Mouse (Mus musculus) hindbrain, postnatal 0 days (tissue): ENCODE measurements around the gene Ppil6. TPM values are rescaled to one million over a fixed set of nuclear protein-coding genes. Genes with fewer than 3 reads are reported as not detected.

Experiments
- ATAC-seq: fragments of 200-750 bp; cut with Nextera tagmentation; 2 replicates; pipeline ENCODE4 v1.8.0; 2017; ENCODE audit warnings: mild to moderate bottlenecking, moderate TSS enrichment, moderate library complexity
- DNase-seq: peaks from one replicate; pipeline ENCODE4 v3.0.0-alpha.2; 2015; ENCODE audit warnings: low spot score
- H3K27ac ChIP-seq: fragments of 300-500 bp; sonication (generic); 2 replicates; pipeline ENCODE4 v1.5.1; 2014; ENCODE audit warnings: mild to moderate bottlenecking
- H3K27me3 ChIP-seq: fragments of 300-500 bp; sonication (generic); 2 replicates; pipeline ENCODE4 v1.6.1; 2014; ENCODE audit warnings: low read length, mixed read lengths; ENCODE audit not compliant: insufficient read depth
- H3K36me3 ChIP-seq: fragments of 300-500 bp; sonication (generic); 2 replicates; pipeline ENCODE4 v1.6.1; 2014; ENCODE audit warnings: low read length, mixed read lengths; ENCODE audit not compliant: insufficient read depth
- H3K4me1 ChIP-seq: fragments of 300-500 bp; sonication (generic); 2 replicates; pipeline ENCODE4 v1.6.1; 2014; ENCODE audit warnings: antibody characterized with exemption, low read length, mixed read lengths; ENCODE audit not compliant: insufficient read depth
- H3K4me2 ChIP-seq: fragments of 300-500 bp; sonication (generic); 2 replicates; pipeline ENCODE4 v1.6.1; 2014; ENCODE audit warnings: low read depth, mild to moderate bottlenecking, low read length, moderate library complexity, mixed read lengths
- H3K4me3 ChIP-seq: fragments of 300-500 bp; sonication (generic); 2 replicates; pipeline ENCODE4 v1.5.1; 2014; ENCODE audit warnings: low read length
- H3K9ac ChIP-seq: fragments of 300-500 bp; sonication (generic); replicated peaks from 2 replicates; pipeline ENCODE4 v1.6.1; 2014; ENCODE audit warnings: mild to moderate bottlenecking, low read length, moderate library complexity, mixed read lengths
- H3K9me3 ChIP-seq: fragments of 300-500 bp; sonication (generic); 2 replicates; pipeline ENCODE4 v1.6.1; 2016; ENCODE audit warnings: low read length, mixed read lengths
- CTCF ChIP-seq: IDR thresholded peaks from 2 replicates; pipeline ENCODE4 v1.5.1; 2016; ENCODE audit warnings: antibody characterized with exemption, control low read depth, low read depth
- WGBS: fragments of 180-500 bp; shearing (Covaris S2); extraction: QIAGEN DNeasy Blood & Tissue Kit; methylation state at CpG from one replicate; pipeline ENCODE4 v1.1.7; 2014; 5-methylcytosine and 5-hydroxymethylcytosine counted together
- polyA plus RNA-seq: library from polyadenylated mRNA; unstranded; fragments of >200 nt; fragmentation: Nextera tagmentation; extraction: Ambion mirVana; gene quantifications from 2 replicates; pipeline ENCODE4 v1.2.1, GENCODE M21; 2015
- total RNA-seq: library from RNA; depleted of rRNA; stranded (reverse); fragments of >200 nt; gene quantifications from 2 replicates; pipeline ENCODE4 v1.2.3, GENCODE M21; 2014

The Ppil6 gene
- total and polyA plus RNA-seq, 2 experiments from 2014 or later = 1.8 to 6.5 TPM

DNA sequence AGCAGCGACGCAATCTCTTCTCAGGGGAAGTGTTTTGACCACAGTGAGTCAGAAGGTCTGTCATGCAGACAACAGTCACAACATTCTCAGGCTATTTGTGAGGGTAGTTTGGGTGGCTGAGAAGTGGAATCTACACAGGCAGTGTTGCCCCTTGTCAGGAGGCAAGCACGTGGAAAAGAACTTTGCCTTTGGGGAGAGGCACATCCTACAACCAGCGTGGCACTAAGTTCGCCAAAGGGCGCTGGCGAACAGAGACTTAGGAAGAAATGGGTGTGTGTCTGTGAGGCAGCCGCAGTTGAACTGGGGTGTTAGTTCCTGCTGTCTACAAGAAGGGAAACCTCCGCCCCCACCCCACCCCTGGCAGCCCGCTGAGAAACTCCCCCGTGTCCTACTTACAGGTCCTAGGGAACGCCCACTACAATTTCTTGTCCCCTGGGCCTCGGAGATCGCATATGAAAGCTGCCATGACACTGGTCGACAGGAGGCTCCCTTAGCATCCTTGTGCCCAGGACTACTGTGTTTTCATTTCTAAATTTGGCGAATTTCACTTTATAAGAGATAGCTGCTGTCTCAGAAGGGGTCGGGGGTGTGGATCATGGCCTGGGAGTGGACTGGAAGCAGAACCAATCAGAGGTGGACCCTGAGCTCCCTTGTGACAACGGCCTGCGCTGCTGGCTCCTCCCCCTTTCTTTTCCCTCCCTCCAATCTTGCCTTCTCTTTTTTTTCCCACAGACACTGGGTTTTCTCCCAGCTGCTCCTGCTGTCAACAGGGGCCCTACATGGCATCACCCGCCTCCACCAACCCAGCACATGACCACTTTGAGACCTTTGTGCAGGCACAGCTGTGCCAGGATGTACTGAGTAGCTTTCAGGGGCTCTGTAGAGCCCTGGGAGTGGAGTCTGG is 12.7 kb upstream of the Ppil6 start:
- no peaks in the 10 kb centered on the region for H3K36me3 ChIP-seq
- no peaks in the 10 kb centered on the region for H3K4me1 ChIP-seq
- DNase-seq (peak; percentile 77), ATAC-seq (peak; percentile 84)
- peak overlapping the region; percentile 52 for H3K4me3 ChIP-seq
- peak overlapping the region; percentile 82 for H3K27ac ChIP-seq
- 5% methylated on average over 20 of the region's 20 CpGs for WGBS
- peak overlapping the region; percentile 51 for H3K9ac ChIP-seq
- H3K9me3 ChIP-seq = no peaks in the 10 kb centered on the region
- TF ChIP-seq CTCF = no peak
- H3K4me2 ChIP-seq = peak overlapping the region; percentile 87
- H3K27me3 ChIP-seq = no peaks in the 10 kb centered on the region

DNA sequence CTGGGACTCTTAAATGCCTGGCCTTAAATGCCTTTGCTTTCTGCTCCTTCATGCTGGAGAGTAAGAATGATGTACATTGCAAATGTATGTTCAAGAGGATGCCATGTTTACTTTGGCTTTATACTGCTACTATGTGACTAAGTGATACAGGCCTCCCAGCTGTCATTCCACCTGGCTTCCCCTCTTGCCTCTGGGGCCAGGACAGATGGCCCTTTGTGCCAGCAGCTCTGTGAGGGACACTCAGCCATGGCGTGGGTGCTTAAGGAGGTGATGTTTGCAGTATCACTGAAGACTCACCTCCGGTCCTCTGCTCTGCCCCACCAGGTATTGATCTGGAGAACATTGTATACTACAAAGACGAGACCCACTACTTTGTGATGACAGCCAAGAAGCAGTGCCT is 10.3 kb upstream of the Ppil6 start:
- Histone ChIP-seq H3K9ac (no peak overlapping the region), H3K36me3 (no peaks in the 10 kb centered on the region; the same call in 1 of the 2 replicates), H3K27ac (no peak overlapping the region), H3K27me3 (no peaks in the 10 kb centered on the region), H3K4me1 (no peaks in the 10 kb centered on the region), H3K4me3 (no peak overlapping the region), H3K9me3 (no peaks in the 10 kb centered on the region), H3K4me2 (no peak overlapping the region)
- no peak for ATAC-seq
- 70% methylated on average over 3 of the region's 3 CpGs for WGBS
- no peak for DNase-seq
- no peak for TF ChIP-seq CTCF

DNA sequence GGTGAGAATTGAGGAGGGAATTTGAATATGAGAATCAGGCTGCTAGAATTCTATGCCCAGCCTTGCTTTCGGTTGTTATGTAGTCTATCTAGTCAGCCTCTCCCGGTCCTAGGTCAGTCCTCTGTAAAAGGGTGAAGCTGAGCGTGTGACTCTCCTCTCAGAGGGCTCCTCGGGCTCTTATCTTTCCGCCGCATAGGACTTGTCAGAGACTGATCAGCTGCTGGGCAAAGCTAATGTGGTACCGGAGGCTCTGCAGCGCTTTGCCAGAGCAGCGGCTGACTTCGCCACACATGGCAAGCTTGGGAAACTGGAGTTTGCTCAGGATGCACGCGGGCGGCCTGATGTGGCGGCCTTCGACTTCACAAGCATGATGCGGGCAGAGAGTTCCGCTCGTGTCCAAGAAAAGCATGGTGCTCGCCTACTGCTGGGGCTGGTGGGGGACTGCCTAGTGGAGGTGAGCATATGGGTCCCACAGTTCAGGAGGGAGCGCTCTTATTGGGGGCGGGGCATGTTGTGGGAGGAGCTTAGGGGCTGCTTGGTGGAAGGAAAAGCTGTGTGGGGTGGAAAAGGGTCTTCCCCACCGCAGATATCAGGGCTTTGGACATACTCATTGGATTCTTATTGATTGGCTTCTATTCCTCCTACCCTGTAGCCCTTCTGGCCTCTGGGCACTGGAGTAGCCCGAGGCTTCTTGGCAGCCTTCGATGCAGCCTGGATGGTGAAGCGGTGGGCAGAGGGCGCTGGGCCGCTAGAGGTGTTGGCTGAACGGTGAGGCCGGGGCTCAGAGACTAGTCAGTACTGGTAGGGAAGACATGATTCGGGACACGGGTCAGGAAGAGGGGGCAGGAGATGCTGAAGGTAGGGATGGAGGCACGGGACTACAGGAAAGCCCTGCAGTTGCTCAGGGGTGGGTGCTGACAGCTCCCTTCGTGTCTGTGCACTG is 9.0 kb upstream of the Ppil6 start:
- Histone ChIP-seq H3K27ac (no peak overlapping the region), H3K9ac (no peak overlapping the region), H3K4me3 (no peak overlapping the region), H3K36me3 (no peaks in the 10 kb centered on the region; the same call in 1 of the 2 replicates), H3K9me3 (no peaks in the 10 kb centered on the region), H3K4me2 (no peak overlapping the region), H3K27me3 (no peaks in the 10 kb centered on the region), H3K4me1 (no peaks in the 10 kb centered on the region)
- DNase-seq = peak; percentile 45
- no peak for TF ChIP-seq CTCF
- WGBS = 70% methylated on average over 33 of the region's 33 CpGs
- no peak for ATAC-seq

DNA sequence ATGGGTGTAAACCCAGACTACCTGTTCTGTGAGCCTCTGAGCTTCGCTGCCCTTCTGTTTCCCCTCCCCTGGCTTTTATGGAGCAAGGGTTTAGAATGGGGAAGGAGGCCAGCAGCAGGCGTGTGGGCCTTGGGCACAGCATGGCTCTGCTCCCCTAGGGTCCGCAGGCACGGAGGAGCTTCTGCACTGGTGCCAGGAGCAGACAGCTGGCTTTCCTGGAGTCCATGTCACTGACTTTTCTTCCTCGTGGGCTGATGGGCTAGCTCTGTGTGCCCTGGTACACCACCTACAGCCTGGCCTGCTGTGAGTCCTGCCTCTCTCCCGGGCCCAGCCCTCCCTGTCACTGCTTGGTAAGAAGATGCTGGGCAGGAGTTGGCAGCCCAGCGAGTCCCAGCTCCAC is 7.8 kb upstream of the Ppil6 start:
- Histone ChIP-seq H3K27ac (no peak overlapping the region), H3K27me3 (no peaks in the 10 kb centered on the region), H3K4me2 (no peak overlapping the region), H3K36me3 (no peaks in the 10 kb centered on the region; the same call in 1 of the 2 replicates), H3K9me3 (no peaks in the 10 kb centered on the region), H3K4me3 (no peak overlapping the region), H3K4me1 (no peaks in the 10 kb centered on the region), H3K9ac (no peak overlapping the region)
- no peak for DNase-seq
- ATAC-seq = no peak
- TF ChIP-seq CTCF = no peak
- WGBS = 56% methylated on average over 7 of the region's 7 CpGs

DNA sequence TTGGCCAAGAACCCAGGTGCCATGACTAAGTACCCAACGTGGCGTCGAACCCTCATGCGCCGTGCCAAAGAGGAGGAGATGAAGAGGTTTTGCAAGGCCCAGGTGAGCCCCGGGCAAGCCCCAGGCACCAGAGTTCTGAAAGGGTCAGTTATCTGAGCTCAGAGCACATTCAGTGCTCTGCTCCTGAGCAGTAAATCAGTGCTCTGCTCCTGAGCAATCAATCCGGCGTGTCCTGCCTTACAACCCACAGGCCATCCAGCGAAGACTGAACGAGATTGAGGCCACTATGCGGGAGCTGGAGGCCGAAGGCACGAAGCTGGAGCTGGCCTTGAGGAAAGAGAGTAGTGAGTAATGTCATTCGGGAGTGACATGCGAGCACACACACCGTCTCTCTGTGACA is 4.5 kb upstream of the Ppil6 start:
- H3K9me3 ChIP-seq = no peaks in the 10 kb centered on the region
- no peak overlapping the region for H3K4me3 ChIP-seq
- TF ChIP-seq CTCF = no peak
- peaks cover 9% of the 10 kb centered on the region; the same call in 1 of the 2 replicates for H3K4me1 ChIP-seq
- no peak overlapping the region for H3K9ac ChIP-seq
- DNase-seq = no peak
- no peak for ATAC-seq
- no peaks in the 10 kb centered on the region; the same call in 1 of the 2 replicates for H3K36me3 ChIP-seq
- no peaks in the 10 kb centered on the region for H3K27me3 ChIP-seq
- H3K4me2 ChIP-seq = no peak overlapping the region
- 92% methylated on average over 16 of the region's 16 CpGs for WGBS
- H3K27ac ChIP-seq = no peak overlapping the region

DNA sequence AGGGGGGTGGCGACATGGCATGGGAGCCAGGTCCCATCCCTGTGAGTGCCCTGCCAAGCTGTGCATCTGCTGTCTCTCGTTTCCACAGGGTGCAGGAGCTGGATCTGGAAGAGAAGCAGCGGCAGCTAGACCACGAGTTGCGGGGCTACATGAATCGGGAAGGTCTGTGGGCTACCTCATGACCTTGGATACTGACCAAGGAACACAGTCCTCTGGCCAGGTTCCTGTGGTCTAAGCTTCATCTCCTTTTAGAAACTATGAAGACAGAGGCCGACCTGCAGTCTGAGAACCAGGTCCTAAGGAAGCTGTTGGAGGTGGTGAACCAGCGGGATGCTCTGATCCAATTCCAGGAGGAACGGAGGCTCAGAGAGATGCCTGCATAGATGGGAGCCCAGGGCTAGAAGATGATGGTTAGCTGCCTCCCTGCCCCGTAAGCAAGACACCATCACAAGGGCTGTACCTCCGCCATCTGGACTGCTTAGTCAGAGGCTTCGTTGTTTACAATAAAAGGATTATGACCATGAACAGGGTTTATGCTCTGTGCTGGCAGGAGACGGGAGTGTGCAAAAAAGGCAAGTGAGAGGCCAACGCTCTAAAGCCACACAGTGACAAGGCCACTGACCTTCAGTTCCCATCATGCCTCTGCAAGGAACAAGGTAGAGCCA is 3.6 kb upstream of the Ppil6 start:
- Histone ChIP-seq H3K9ac (no peak overlapping the region), H3K27ac (no peak overlapping the region), H3K36me3 (no peaks in the 10 kb centered on the region; the same call in 1 of the 2 replicates), H3K27me3 (no peaks in the 10 kb centered on the region), H3K9me3 (no peaks in the 10 kb centered on the region), H3K4me1 (peaks cover 9% of the 10 kb centered on the region; the same call in 1 of the 2 replicates), H3K4me3 (no peak overlapping the region), H3K4me2 (no peak overlapping the region)
- DNase-seq (no peak), ATAC-seq (no peak)
- no peak for TF ChIP-seq CTCF
- 67% methylated on average over 14 of the region's 14 CpGs for WGBS
